Mouse (Mus musculus) spleen, adult 18-20 months (tissue): ENCODE measurements at regions not wholly inside any gene's neighbourhood (a gene's known extent, or its start where the extent isn't known, plus 50 kb on each side); places are given as distances from the start of the nearest gene placed in this dataset.

Source experiments
- DNase-seq, 2 experiments: peaks; one replicate each; pipeline ENCODE4 v3.0.0; 2022; ENCODE audit warnings: mixed read lengths in 2 of 2

GRCm38 (mm10) chr16:76577206-76577605, 203.6 kb upstream of the Nrip1 start:
- no peak for DNase-seq

DNA sequence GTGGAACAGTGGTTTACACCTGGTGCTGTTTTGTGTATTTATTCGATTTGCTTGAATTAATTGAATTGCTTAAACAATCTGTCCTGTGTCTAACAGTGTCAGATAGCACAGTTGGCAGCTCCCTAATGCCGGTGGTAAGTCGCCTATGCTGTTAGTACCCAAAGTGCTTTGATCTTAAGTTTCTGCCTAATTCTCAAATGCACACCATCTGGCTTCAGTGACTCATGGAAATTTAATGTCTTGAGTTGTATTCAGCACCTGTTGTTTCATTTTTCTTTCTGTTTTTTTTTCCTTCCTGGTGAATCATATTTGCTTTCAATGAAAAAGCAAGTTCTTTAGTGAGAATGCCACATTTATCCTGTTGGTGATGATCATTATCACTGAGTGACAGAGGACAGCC, 201.7 kb upstream of the Nrip1 start:
- DNase-seq: no peak

DNA sequence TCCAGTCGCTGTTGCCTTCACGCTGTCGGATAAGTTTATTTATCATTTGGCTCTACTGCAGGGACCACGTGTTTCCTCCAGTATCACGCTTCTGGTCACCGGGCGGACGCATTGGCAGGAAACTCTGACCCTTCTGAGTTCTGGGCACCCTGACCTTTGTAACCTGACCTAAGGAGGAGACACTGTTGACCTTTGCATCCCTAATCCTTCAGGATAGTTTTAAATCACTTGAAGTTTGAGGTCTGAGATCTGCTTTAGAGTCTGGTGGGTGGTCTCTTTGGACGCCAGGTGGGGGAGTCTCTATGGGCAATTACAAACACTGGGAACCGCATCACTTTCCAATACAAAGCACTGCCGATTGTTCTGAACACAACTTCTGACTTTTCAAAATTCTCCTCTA, 192.6 kb upstream of the Nrip1 start:
- no peak for DNase-seq

GRCm38 (mm10) chr16:76554846-76555245, 181.2 kb upstream of the Nrip1 start:
- no peak for DNase-seq

GRCm38 (mm10) chr16:76549628-76550027, 176.0 kb upstream of the Nrip1 start:
- DNase-seq: peak in 1 of 2 experiments; percentile 21

GRCm38 (mm10) chr16:76547087-76547486, 173.5 kb upstream of the Nrip1 start:
- DNase-seq: no peak

GRCm38 (mm10) chr16:76546632-76547031, 173.0 kb upstream of the Nrip1 start:
- DNase-seq: no peak

DNA sequence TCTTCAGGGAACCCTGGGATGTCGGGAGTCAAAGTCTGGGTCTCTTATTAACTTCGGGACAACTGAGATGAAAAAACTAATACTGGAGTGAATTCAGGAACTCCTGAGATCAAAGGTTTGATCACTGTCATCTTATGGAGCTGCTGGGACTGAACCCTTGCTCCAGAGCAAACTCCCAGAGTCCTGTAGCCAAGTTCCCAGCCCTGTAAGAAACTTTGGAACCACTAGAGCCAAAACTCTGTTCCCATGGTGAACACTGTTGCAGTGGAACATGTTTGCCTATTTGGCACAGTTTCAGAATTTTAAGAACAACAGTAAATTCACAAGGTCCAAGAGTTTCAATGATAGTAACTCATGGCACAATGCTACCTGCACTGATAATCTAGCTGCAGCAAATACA, 172.3 kb upstream of the Nrip1 start:
- DNase-seq: no peak

DNA sequence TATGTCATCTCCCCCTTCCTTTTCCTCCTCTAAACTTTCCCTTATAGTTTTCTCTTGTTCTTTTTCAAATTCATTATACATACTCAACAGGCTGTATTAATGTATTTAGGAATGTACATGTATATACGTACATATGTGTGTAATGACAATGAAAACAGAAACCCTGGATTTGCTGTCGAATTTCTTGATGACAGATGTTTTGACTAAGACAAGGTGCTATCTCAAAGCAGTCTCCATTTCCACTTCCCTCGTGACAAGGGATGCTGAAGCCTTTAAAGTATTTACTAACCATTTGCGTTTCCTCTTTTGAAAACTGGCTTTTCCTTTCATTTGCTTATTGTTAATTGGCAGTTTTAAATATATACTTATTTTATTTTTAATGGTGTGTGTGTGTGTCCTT, 171.3 kb upstream of the Nrip1 start:
- no peak for DNase-seq

DNA sequence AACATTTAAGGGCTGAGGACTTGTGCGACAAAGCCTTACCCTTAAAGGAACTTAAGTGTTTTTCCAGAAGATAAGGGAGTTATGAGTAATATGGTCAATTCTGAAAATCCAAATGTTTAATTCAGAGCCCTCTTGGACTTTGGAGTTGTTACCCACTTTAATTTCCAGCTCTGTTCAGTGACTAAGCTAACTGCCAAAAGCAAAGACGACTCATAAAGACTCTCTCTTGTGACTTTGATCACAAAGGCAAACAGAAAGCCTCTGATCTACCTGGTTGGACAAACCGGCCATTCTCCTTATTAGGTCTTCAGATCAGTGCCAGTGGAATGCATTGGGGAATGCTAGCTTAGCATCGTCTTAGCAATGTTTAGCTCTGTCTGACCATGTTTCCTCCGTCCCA, 167.3 kb upstream of the Nrip1 start:
- DNase-seq: no peak

DNA sequence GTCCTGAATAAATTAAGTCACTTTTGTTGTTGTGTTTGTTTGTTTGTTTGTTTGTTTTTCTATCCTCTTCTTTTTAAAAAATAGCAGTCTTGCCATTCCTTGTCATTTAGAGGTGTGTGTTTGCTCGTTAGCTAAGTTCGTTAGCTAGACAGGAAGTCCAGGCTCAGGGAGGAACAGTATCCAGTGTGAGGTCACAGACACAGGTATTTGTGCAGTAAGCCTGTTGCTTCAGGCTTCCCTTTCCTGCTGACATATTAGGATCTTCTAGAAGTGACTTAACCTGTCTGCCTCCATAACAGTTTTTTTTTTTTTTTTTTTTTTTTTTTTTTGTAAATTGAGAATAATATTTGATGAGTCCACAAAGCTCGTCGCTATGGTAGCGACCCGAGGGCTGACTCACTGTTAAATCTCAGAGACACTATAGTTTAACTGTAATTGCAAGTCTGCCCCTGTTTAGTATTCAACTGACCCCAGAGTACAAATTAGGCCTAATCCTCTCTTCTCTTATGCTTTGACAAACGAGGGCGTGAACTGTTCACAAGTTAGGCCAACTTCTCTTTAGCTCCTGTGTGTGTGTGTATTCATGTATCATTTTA, 166.8 kb upstream of the Nrip1 start:
- no peak for DNase-seq

DNA sequence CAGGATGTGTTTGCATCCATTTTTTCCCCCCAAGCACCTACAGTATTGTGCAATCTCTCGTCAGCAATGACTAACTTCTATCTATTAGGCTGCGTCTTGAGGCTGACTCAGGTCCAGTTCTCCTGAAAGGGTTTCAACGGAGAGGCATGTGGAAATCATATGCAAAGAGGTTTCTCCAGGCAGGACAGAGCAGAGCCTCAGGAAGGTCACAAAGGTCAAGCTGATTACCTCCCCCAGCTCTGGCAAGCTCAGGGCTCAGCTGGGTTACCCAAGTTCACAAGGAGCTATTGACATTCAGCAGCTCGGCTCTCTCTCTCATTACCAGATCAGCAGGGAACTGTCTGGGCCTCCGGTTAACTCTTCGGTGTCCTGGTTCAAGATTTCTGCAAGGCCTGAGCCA, 166.0 kb upstream of the Nrip1 start:
- no peak for DNase-seq

- DNase-seq: peak in 1 of 2 experiments; percentile 31
Measured at GRCm38 (mm10) chr16:76537871-76538270, 164.2 kb upstream of the Nrip1 start.

- peak in 1 of 2 experiments; percentile 9 for DNase-seq
Measured at GRCm38 (mm10) chr16:76532928-76533217, 159.2 kb upstream of the Nrip1 start.

- DNase-seq: no peak
Measured at GRCm38 (mm10) chr16:76532142-76532927, 158.7 kb upstream of the Nrip1 start.

DNA sequence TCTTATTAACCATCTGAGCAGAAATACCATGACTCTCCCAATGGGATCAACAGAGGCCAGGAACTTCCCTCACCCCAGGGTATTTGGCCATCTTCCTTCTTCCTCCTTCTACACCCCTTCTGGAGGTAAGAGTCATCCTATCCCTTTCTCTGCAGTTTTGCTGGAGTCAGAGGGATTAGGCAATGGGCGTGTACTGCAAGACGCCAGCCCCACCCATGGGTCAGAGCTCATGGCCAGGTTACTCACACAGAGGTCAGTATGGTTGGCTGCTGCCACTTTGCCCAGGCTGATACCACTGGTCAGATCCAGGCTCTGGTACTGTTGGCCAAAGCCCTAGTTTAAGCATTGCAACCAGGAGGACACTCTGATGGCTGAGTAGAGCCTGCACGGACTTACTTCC, 157.3 kb upstream of the Nrip1 start:
- no peak for DNase-seq

- DNase-seq: no peak
Measured at GRCm38 (mm10) chr16:76529613-76530012, 156.0 kb upstream of the Nrip1 start.

DNA sequence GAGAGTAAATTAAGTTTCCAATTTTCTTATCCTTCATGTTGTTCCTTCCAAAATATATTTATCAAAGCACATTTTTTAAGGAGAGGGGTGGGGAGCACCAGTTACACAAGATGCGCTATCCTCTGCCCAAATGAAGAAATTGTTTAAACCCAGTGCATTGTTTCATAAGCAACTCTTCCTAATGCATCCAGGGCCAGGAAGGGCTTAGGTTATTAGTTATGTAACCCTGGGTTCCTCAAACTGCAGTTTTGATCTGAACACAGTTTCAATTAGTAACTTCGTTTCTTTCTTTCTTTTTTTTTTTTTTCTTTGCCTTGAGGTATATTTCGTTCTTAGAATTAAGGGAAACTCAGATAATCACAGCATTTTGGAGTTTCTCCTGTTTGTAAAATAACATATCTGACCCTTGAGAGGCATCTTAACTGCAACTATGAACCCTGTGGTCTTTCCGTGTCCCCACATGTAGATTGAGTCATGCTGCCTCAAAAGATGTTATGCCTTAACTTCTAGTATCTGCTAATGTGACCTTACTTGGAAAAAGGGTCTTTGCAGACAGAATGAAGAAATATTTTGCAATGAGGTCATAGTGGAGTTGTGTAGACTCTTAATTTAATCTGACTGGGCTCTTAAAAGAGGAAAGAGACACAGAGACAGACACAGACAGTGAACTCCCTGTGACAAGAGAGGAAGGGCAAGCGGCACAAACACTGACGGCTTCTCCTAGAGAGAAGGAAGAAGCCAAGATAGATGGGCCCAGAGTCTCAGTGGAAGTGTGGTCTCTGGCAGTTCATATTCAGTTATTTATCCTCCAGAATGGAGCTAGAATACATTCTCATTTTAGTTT, 153.7 kb upstream of the Nrip1 start:
- no peak for DNase-seq

- no peak for DNase-seq
Measured at GRCm38 (mm10) chr16:76525563-76525962, 151.9 kb upstream of the Nrip1 start.

DNA sequence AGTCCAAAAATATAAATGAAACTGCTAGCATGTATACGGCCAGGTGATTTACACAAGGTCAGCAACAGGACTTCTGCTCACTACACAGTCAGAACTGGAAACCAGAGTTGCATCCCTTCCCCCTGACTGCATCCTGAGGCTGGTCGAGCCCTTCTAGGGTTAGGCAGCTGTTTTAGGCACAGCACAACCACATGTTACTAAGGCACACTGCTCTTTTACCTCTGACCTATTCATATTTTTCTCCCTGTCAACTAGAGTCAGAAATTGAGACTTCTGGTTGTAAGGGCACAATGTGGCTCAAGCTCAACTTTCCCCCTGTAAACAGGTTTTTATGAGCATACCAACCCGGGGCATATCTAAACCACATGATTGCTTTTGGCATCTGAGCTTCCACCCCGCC, 151.3 kb upstream of the Nrip1 start:
- no peak for DNase-seq

- DNase-seq: no peak
Measured at GRCm38 (mm10) chr16:76521142-76521541, 147.5 kb upstream of the Nrip1 start.

DNA sequence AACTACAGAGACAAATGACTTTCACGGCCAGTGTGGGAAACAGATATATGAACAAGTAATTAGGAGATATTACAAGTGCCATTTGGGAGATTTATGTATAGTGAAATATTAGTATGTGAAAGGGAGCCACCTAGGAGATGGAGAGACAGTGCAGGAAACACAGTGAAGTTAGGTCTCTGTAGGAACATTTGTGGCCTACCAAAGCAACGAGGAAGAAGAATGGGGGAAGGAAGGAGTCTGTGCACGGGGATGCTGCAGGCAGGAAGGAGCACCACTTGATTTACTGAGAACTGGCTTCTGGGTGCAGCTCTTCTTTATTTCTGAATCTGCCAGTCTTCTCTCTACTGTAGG, 147.0 kb upstream of the Nrip1 start:
- DNase-seq: no peak

- no peak for DNase-seq
Measured at GRCm38 (mm10) chr16:76519911-76520642, 146.4 kb upstream of the Nrip1 start.
